Mouse (Mus musculus): ENCODE data around the gene Tectb. TPM values are rescaled to one million over a fixed set of nuclear protein-coding genes. Genes with fewer than 3 reads are reported as not detected.

Tectb gene
- total and polyA plus RNA-seq, 2 experiments from 2014 or later, result 0.16 TPM; not detected in 1

DNA sequence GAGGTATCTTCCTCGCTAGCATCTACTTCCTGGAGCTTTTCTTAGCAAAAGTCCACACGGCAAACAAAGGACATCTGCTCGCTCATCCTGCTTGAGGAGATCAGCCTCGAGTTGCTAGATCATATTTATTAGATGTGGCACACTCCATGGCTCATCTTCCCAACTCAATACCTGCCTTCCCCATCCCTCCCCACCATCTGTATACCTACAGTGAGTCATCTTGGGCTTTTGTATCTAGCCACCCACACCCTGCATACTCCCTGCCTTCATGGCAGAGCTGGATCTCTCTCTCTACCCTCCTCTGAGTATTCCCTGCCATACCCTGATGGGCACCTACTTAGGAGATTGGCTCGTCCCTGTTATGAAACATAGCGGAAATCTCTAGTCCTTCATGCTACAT, 40.7 kb downstream of the Tectb start:
- ATAC-seq (ENCODE audit: low FRiP score) (no peak), DNase-seq (ENCODE audit: low spot score) (no peak)
- Histone ChIP-seq H3K9ac (replicated peaks; ENCODE audit: low read length, poor library complexity, severe bottlenecking) (no peak overlapping the region), H3K27ac (ENCODE audit: low read depth, low read length) (no peak overlapping the region), H3K4me1 (ENCODE audit: insufficient read depth, low read length) (no peaks in the 10 kb centered on the region; the same call in 1 of the 2 replicates), H3K36me3 (ENCODE audit: insufficient read depth, low read length) (no peaks in the 10 kb centered on the region), H3K9me3 (ENCODE audit: low read length) (no peaks in the 10 kb centered on the region), H3K27me3 (ENCODE audit: insufficient read depth, low read length) (no peaks in the 10 kb centered on the region), H3K4me2 (ENCODE audit: low read depth, low read length, poor library complexity, severe bottlenecking) (no peak overlapping the region), H3K4me3 (ENCODE audit: low read depth, low read length) (no peak overlapping the region)
- TF ChIP-seq CTCF (IDR thresholded peaks at IDR 0.05), result no peak
- WGBS, result 89% methylated on average over 6 of the region's 6 CpGs

DNA sequence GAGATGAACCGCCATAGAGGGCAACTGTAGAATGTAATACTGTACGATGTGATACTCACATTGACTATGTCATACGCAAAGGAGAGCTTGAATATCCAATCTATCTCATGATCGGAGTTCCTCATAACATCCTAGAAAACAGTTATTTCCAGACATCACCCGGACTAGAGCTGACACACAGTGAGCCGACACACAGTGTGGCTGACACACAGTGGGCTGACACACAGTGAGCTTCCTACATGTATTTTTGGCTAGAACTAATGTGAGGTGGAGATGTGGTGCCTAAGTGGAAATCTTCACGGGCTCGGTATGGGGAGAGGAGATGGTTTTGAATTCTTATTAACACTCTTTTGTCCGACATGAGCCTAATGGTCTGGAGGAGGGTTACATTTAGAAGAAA, 41.7 kb downstream of the Tectb start:
- Histone ChIP-seq H3K9ac (replicated peaks; ENCODE audit: low read length, poor library complexity, severe bottlenecking) (no peak overlapping the region), H3K27ac (ENCODE audit: low read depth, low read length) (no peak overlapping the region), H3K4me2 (ENCODE audit: low read depth, low read length, poor library complexity, severe bottlenecking) (no peak overlapping the region), H3K9me3 (ENCODE audit: low read length) (no peaks in the 10 kb centered on the region), H3K4me3 (ENCODE audit: low read depth, low read length) (no peak overlapping the region), H3K36me3 (ENCODE audit: insufficient read depth, low read length) (no peaks in the 10 kb centered on the region), H3K4me1 (ENCODE audit: insufficient read depth, low read length) (no peaks in the 10 kb centered on the region; the same call in 1 of the 2 replicates), H3K27me3 (ENCODE audit: insufficient read depth, low read length) (no peaks in the 10 kb centered on the region)
- 94% methylated on average over 9 of the region's 9 CpGs for WGBS
- no peak for DNase-seq (ENCODE audit: low spot score)
- ATAC-seq (ENCODE audit: low FRiP score), result no peak
- no peak for TF ChIP-seq CTCF (IDR thresholded peaks at IDR 0.05)

DNA sequence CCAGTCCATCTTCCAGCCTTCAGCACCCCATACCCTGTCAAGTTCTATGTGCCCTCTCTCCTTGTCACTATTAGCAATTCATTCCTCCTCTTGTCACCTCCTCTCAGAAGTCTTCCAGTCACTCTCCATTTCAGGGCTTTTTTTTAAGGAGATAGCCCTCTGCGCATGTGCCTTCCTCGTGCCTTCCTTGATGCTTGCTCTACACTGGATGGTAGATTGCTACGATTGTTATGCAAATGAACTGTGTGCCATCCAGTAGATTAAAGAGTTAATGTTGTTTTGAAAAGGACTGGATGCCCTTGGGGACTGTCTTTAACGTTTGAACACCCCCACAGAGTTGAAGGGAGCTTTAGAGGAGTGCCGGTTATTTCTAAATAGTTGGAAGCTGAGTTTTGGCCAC, 46.1 kb downstream of the Tectb start:
- H3K4me3 ChIP-seq (ENCODE audit: low read depth, low read length), result no peak overlapping the region
- H3K9me3 ChIP-seq (ENCODE audit: low read length), result no peaks in the 10 kb centered on the region
- H3K4me1 ChIP-seq (ENCODE audit: insufficient read depth, low read length), result no peaks in the 10 kb centered on the region
- no peak overlapping the region for H3K27ac ChIP-seq (ENCODE audit: low read depth, low read length)
- no peak overlapping the region for H3K4me2 ChIP-seq (ENCODE audit: low read depth, low read length, poor library complexity, severe bottlenecking)
- H3K27me3 ChIP-seq (ENCODE audit: insufficient read depth, low read length), result no peaks in the 10 kb centered on the region
- WGBS, result 59% methylated on average over 5 of the region's 5 CpGs
- no peak for ATAC-seq (ENCODE audit: low FRiP score)
- TF ChIP-seq CTCF (IDR thresholded peaks at IDR 0.05), result no peak
- no peak overlapping the region for H3K9ac ChIP-seq (replicated peaks; ENCODE audit: low read length, poor library complexity, severe bottlenecking)
- H3K36me3 ChIP-seq (ENCODE audit: insufficient read depth, low read length), result no peaks in the 10 kb centered on the region
- DNase-seq (ENCODE audit: low spot score), result no peak

DNA sequence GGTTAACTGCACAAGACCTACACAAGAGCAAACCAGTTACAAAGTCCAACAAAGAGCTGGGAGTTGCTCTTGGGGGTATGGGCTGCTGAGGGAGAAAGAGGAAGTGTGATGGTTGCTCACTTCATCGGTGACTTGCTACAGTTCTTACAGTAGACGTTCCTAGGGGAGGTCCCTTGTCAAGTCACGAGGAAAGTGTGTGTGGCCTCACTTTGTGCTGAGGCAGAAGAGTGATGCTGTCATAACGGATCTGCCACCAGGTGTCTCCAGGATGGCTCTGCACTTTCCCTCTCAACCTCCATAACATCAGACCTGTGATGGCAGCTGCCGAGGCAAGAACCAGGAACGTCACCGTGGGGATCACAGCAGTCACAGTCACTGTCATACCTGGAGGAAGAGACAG, 46.6 kb downstream of the Tectb start:
- no peaks in the 10 kb centered on the region for H3K4me1 ChIP-seq (ENCODE audit: insufficient read depth, low read length)
- no peak overlapping the region for H3K4me2 ChIP-seq (ENCODE audit: low read depth, low read length, poor library complexity, severe bottlenecking)
- 81% methylated on average over 7 of the region's 7 CpGs for WGBS
- no peaks in the 10 kb centered on the region; the same call in 1 of the 2 replicates for H3K27me3 ChIP-seq (ENCODE audit: insufficient read depth, low read length)
- no peaks in the 10 kb centered on the region for H3K36me3 ChIP-seq (ENCODE audit: insufficient read depth, low read length)
- no peak overlapping the region for H3K9ac ChIP-seq (replicated peaks; ENCODE audit: low read length, poor library complexity, severe bottlenecking)
- DNase-seq (ENCODE audit: low spot score) (no peak), ATAC-seq (ENCODE audit: low FRiP score) (no peak)
- TF ChIP-seq CTCF (IDR thresholded peaks at IDR 0.05), result peak; percentile 40
- H3K9me3 ChIP-seq (ENCODE audit: low read length), result no peaks in the 10 kb centered on the region
- no peak overlapping the region for H3K27ac ChIP-seq (ENCODE audit: low read depth, low read length)
- H3K4me3 ChIP-seq (ENCODE audit: low read depth, low read length), result no peak overlapping the region

DNA sequence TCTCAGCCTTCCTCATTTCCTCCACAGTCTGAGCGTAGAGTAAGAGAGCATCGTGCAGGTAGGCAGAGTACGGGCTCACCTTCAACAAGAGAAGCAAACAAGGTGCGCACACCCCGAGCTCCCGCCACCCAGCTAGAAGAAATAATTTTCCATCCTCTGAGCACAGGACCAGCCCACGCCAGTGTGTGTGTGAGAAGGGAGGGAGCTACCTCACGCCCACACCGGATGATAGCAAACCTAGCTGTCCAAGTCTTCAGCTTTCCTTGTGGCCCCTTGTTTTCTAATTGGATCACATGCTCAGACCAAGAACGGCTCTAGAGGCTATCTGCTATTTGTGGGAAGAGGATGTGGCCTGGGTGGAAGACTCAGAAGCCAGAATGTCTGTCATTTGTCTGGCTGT, 50.5 kb downstream of the Tectb start:
- H3K36me3 ChIP-seq (ENCODE audit: insufficient read depth, low read length), result no peaks in the 10 kb centered on the region
- no peak for TF ChIP-seq CTCF (IDR thresholded peaks at IDR 0.05)
- no peak overlapping the region for H3K4me2 ChIP-seq (ENCODE audit: low read depth, low read length, poor library complexity, severe bottlenecking)
- DNase-seq (ENCODE audit: low spot score) (no peak), ATAC-seq (ENCODE audit: low FRiP score) (no peak)
- H3K27ac ChIP-seq (ENCODE audit: low read depth, low read length), result no peak overlapping the region
- WGBS, result 82% methylated on average over 10 of the region's 10 CpGs
- H3K4me3 ChIP-seq (ENCODE audit: low read depth, low read length), result no peak overlapping the region
- no peak overlapping the region for H3K9ac ChIP-seq (replicated peaks; ENCODE audit: low read length, poor library complexity, severe bottlenecking)
- no peaks in the 10 kb centered on the region for H3K9me3 ChIP-seq (ENCODE audit: low read length)
- no peaks in the 10 kb centered on the region for H3K4me1 ChIP-seq (ENCODE audit: insufficient read depth, low read length)
- no peaks in the 10 kb centered on the region; the same call in 1 of the 2 replicates for H3K27me3 ChIP-seq (ENCODE audit: insufficient read depth, low read length)

DNA sequence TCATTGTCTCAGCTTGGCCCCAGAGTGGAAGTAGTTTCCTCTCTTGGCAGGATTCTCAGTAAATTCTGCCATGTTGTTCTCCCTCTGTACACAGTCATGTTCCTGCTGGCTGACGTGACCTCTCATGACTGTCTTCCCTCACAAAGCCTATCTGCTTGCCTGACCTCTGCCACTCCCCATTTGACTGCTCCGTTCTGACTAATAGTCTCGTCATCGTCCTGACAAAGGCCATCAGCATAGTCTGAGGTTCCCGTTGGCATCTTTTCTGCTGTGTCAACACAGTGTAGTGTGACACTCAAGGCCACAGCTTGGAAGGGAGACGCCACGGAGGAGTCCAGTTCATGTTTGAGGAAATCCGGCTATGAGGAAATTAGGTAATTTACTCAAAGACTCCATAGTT, 51.6 kb downstream of the Tectb start:
- Histone ChIP-seq H3K4me3 (ENCODE audit: low read depth, low read length) (no peak overlapping the region), H3K27ac (ENCODE audit: low read depth, low read length) (no peak overlapping the region), H3K4me1 (ENCODE audit: insufficient read depth, low read length) (no peaks in the 10 kb centered on the region), H3K4me2 (ENCODE audit: low read depth, low read length, poor library complexity, severe bottlenecking) (no peak overlapping the region), H3K9ac (replicated peaks; ENCODE audit: low read length, poor library complexity, severe bottlenecking) (no peak overlapping the region), H3K9me3 (ENCODE audit: low read length) (no peaks in the 10 kb centered on the region), H3K36me3 (ENCODE audit: insufficient read depth, low read length) (no peaks in the 10 kb centered on the region), H3K27me3 (ENCODE audit: insufficient read depth, low read length) (no peaks in the 10 kb centered on the region; the same call in 1 of the 2 replicates)
- 65% methylated on average over 8 of the region's 8 CpGs for WGBS
- DNase-seq (ENCODE audit: low spot score) (no peak), ATAC-seq (ENCODE audit: low FRiP score) (no peak)
- no peak for TF ChIP-seq CTCF (IDR thresholded peaks at IDR 0.05)
